Mouse (Mus musculus) embryonic facial prominence, embryonic 12.5 days (tissue): ENCODE measurements at regions not wholly inside any gene's neighbourhood (a gene's known extent, or its start where the extent isn't known, plus 50 kb on each side); places are given as distances from the start of the nearest gene placed in this dataset.

Experiments
- ATAC-seq: fragments of 200-750 bp; cut with Nextera tagmentation; 2 replicates; pipeline ENCODE4 v1.8.0; 2017; ENCODE audit not compliant: insufficient number of reproducible peaks, insufficient read depth, low FRiP score, low TSS enrichment
- H3K27ac ChIP-seq: fragments of 300-500 bp; sonication (generic); 2 replicates; pipeline ENCODE4 v1.5.1; 2016; ENCODE audit warnings: mild to moderate bottlenecking
- H3K27me3 ChIP-seq: fragments of 300-500 bp; sonication (generic); 2 replicates; pipeline ENCODE4 v1.6.1; 2016; ENCODE audit warnings: mild to moderate bottlenecking, moderate library complexity
- H3K36me3 ChIP-seq: fragments of 300-500 bp; sonication (generic); 2 replicates; pipeline ENCODE4 v1.6.1; 2016; ENCODE audit warnings: mild to moderate bottlenecking
- H3K4me1 ChIP-seq: fragments of 300-500 bp; sonication (generic); 2 replicates; pipeline ENCODE4 v1.6.1; 2016
- H3K4me2 ChIP-seq: fragments of 300-500 bp; sonication (generic); replicated peaks from 2 replicates; pipeline ENCODE4 v1.6.1; 2016; ENCODE audit warnings: mild to moderate bottlenecking, moderate library complexity
- H3K4me3 ChIP-seq: fragments of 300-500 bp; sonication (generic); 2 replicates; pipeline ENCODE4 v1.5.1; 2016; ENCODE audit warnings: mild to moderate bottlenecking
- H3K9ac ChIP-seq: fragments of 300-500 bp; sonication (generic); 2 replicates; pipeline ENCODE4 v1.6.1; 2016; ENCODE audit warnings: mild to moderate bottlenecking, moderate library complexity
- H3K9me3 ChIP-seq: fragments of 300-500 bp; sonication (generic); 2 replicates; pipeline ENCODE4 v1.6.1; 2016; ENCODE audit warnings: mild to moderate bottlenecking, moderate library complexity
- WGBS: fragments of 180-500 bp; shearing (Covaris S2); methylation state at CpG from one replicate; pipeline ENCODE4 v1.1.7; 2016; 5-methylcytosine and 5-hydroxymethylcytosine counted together

DNA sequence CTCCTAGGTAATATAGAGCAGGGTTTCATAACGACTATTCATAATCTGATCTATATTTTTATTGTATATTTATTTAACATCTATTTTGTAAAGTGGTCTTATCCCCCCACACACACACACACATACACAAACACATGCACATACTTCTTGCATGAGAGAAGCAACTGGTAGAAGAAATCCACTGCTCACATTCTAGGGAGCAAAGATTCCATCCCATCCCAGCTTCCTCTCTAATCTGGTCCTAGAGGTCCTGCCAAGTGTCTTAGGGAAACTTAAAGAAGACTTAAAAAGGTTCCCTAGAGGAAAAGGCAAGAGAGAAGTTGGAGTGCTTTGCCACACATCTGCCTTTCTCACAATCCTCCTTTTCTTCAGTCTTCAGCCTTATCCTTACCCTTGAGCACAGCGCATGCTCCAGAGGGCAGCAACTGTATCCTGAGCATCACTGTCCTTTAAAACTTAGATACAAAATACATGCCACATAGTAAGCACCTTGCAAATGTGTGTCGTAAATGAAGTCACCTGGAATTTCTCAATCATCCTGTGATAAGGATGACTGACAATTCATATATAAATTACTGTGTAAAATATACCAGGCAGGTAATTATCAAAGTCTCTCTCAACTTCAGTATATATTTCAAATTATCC, 1677.9 kb upstream of the 5930422O12Rik start:
- Histone ChIP-seq H3K4me1 (no peaks in the 10 kb centered on the region), H3K4me2 (no peak overlapping the region), H3K9me3 (no peaks in the 10 kb centered on the region), H3K4me3 (no peak overlapping the region), H3K27me3 (no peaks in the 10 kb centered on the region), H3K27ac (no peak overlapping the region), H3K36me3 (no peaks in the 10 kb centered on the region), H3K9ac (no peak overlapping the region)
- 81% methylated on average over 3 of the region's 3 CpGs for WGBS
- no peak for ATAC-seq

DNA sequence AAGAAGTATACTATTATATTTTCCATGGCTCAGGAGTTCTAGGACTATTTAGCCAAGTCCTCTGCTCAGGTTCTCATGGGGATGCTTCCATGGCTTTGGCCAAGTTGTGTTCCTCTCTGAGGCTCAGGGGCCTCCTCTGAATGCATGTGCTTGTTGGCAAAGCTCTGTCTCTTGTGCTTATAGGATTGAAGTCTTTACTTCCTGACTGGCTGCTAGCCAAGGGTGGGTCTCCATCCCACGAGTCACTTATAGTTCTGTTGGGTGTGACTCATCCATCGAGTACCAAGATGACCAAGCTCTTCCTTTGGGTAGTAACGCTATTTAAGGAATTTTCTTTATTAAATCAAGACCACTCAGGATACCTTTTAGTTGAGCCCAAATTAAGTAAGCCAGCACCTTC, 1672.8 kb upstream of the 5930422O12Rik start:
- Histone ChIP-seq H3K36me3 (no peaks in the 10 kb centered on the region), H3K27me3 (no peaks in the 10 kb centered on the region), H3K27ac (no peak overlapping the region), H3K9me3 (no peaks in the 10 kb centered on the region), H3K4me1 (no peaks in the 10 kb centered on the region), H3K4me3 (no peak overlapping the region), H3K4me2 (no peak overlapping the region), H3K9ac (no peak overlapping the region)
- WGBS, result 79% methylated on average over 3 of the region's 3 CpGs
- ATAC-seq, result no peak

DNA sequence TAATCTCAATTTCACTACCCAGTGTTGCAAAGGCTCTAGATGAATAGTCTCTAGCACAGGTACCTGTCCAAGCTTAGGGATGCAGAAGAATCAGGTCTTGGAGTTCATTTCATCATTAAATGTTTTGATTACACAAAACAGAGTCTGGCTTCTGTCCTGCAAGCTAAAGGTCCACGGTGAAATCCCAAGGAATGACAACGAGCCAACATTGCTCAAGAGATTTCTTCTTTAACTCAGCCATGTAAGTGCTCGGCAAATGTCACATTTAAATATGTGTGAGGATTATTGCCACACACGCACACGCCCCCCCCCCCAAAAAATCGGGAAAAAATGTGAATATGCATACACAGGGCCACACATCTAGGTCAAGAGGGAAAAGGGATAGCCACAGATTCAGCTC, 1666.4 kb upstream of the 5930422O12Rik start:
- 77% methylated on average over 6 of the region's 6 CpGs for WGBS
- Histone ChIP-seq H3K27ac (no peak overlapping the region), H3K9ac (no peak overlapping the region)

More for the DNA sequence above, 1666.4 kb upstream of the 5930422O12Rik start:
- no peak overlapping the region for H3K4me3 ChIP-seq
- no peaks in the 10 kb centered on the region for H3K4me1 ChIP-seq
- no peak overlapping the region for H3K4me2 ChIP-seq
- ATAC-seq, result no peak
- H3K36me3 ChIP-seq, result no peaks in the 10 kb centered on the region
- no peaks in the 10 kb centered on the region for H3K27me3 ChIP-seq
- no peaks in the 10 kb centered on the region for H3K9me3 ChIP-seq
